Mouse (Mus musculus) thymus, adult 2 months (tissue): ENCODE measurements around the gene Trip6. TPM values are rescaled to one million over a fixed set of nuclear protein-coding genes. Genes with fewer than 3 reads are reported as not detected.

Experiments used
- DNase-seq: peaks from one replicate; pipeline ENCODE4 v3.0.0; 2021
- H3K27ac ChIP-seq: fragments of 200-500 bp; 2 replicates; pipeline ENCODE4 v1.5.1; 2012; ENCODE audit warnings: low read length, control low read depth; ENCODE audit not compliant: control insufficient read depth, insufficient read depth
- H3K27me3 ChIP-seq: fragments of 200-500 bp; 2 replicates; pipeline ENCODE4 v1.6.1; 2012; ENCODE audit warnings: mild to moderate bottlenecking, low read length, moderate library complexity, mixed read lengths; ENCODE audit not compliant: control insufficient read depth, insufficient read depth
- H3K36me3 ChIP-seq: fragments of 200-500 bp; 2 replicates; pipeline ENCODE4 v1.6.1; 2012; ENCODE audit warnings: mild to moderate bottlenecking, low read length, moderate library complexity; ENCODE audit not compliant: control insufficient read depth, insufficient read depth
- H3K4me1 ChIP-seq: fragments of 200-500 bp; replicated peaks from 2 replicates; pipeline ENCODE4 v1.6.1; 2012; ENCODE audit warnings: low read length; ENCODE audit not compliant: control insufficient read depth, insufficient read depth
- H3K4me3 ChIP-seq: fragments of 200-500 bp; 2 replicates; pipeline ENCODE4 v1.5.1; 2012; ENCODE audit warnings: mild to moderate bottlenecking, low read length, control low read depth, moderate library complexity; ENCODE audit not compliant: control insufficient read depth, insufficient read depth
- CTCF ChIP-seq: fragments of 200-500 bp; IDR thresholded peaks from 2 replicates; pipeline ENCODE4 v1.5.1; 2012; ENCODE audit warnings: mild to moderate bottlenecking, control low read depth, low read length, moderate library complexity, borderline replicate concordance; ENCODE audit not compliant: control insufficient read depth, poor library complexity, insufficient read depth; ENCODE audit errors: extremely low read depth
- POLR2A ChIP-seq: fragments of 200-500 bp; IDR thresholded peaks from 2 replicates; pipeline ENCODE4 v1.6.1; 2012; ENCODE audit warnings: mild to moderate bottlenecking, low read length, control low read depth, moderate library complexity; ENCODE audit not compliant: control insufficient read depth, poor library complexity, insufficient read depth; ENCODE audit errors: extremely low read depth
- WGBS: fragments of 180-500 bp; shearing (Covaris S2); methylation state at CpG from one replicate; pipeline ENCODE4 v1.1.7; 2018; 5-methylcytosine and 5-hydroxymethylcytosine counted together
- polyA plus RNA-seq: library from polyadenylated mRNA; depleted of rRNA; stranded (reverse); fragments of >200 nt; gene quantifications from 2 replicates; pipeline ENCODE4 v1.2.3, GENCODE M21; 2012; rRNA removed

Gene Trip6
- polyA plus RNA-seq = 25.0 and 28.0 TPM in 2 replicates

GRCm38 (mm10) chr5:137314193-137315083 is at the start of gene Trip6:
Gene Trip6 (minus strand): TSS chr5:137314404.
- no peak for DNase-seq
- Histone ChIP-seq H3K36me3 (no peaks in the 10 kb centered on the region), H3K27ac (no peak within 1 kb of the TSS), H3K4me3 (peak within 1 kb of the TSS; percentile 22), H3K4me1 (peaks cover 12% of the 10 kb centered on the region), H3K27me3 (no peaks in the 10 kb centered on the region)
- 56% methylated on average over 30 of the region's 30 CpGs for WGBS
- TF ChIP-seq POLR2A (no peak), CTCF (no peak)

- H3K27ac ChIP-seq = no peak overlapping the region
- H3K36me3 ChIP-seq = no peaks in the 10 kb centered on the region
- no peaks in the 10 kb centered on the region for H3K4me1 ChIP-seq
- H3K27me3 ChIP-seq = no peaks in the 10 kb centered on the region
- 61% methylated on average over 7 of the region's 7 CpGs for WGBS
- no peak overlapping the region for H3K4me3 ChIP-seq
- TF ChIP-seq POLR2A (no peak), CTCF (no peak)
- no peak for DNase-seq
Observed at GRCm38 (mm10) chr5:137358382-137358781, 44.2 kb upstream of the Trip6 start.

GRCm38 (mm10) chr5:137354091-137354490 is 39.9 kb upstream of the Trip6 start:
- Histone ChIP-seq H3K4me3 (no peak overlapping the region), H3K36me3 (no peaks in the 10 kb centered on the region), H3K27ac (no peak overlapping the region), H3K27me3 (peaks cover under 1% of the 10 kb centered on the region), H3K4me1 (no peaks in the 10 kb centered on the region)
- DNase-seq = no peak
- WGBS = 85% methylated on average over 17 of the region's 17 CpGs
- TF ChIP-seq CTCF (no peak), POLR2A (no peak)

- WGBS = 77% methylated on average over 16 of the region's 16 CpGs
- H3K4me3 ChIP-seq = no peak overlapping the region
- no peak for DNase-seq
- peaks cover 7% of the 10 kb centered on the region for H3K27me3 ChIP-seq
- no peaks in the 10 kb centered on the region for H3K4me1 ChIP-seq
- H3K27ac ChIP-seq = no peak overlapping the region
- H3K36me3 ChIP-seq = no peaks in the 10 kb centered on the region
- TF ChIP-seq CTCF (no peak), POLR2A (no peak)
Observed at GRCm38 (mm10) chr5:137352011-137352975, 38.1 kb upstream of the Trip6 start.

GRCm38 (mm10) chr5:137351394-137351793 is 37.2 kb upstream of the Trip6 start:
- no peaks in the 10 kb centered on the region for H3K4me1 ChIP-seq
- H3K4me3 ChIP-seq = no peak overlapping the region
- WGBS = 81% methylated on average over 4 of the region's 4 CpGs
- no peaks in the 10 kb centered on the region for H3K36me3 ChIP-seq
- no peak overlapping the region for H3K27ac ChIP-seq
- TF ChIP-seq POLR2A (no peak), CTCF (no peak)
- peaks cover 7% of the 10 kb centered on the region for H3K27me3 ChIP-seq
- DNase-seq = no peak

- H3K36me3 ChIP-seq = no peaks in the 10 kb centered on the region
- no peak for DNase-seq
- peaks cover 7% of the 10 kb centered on the region for H3K27me3 ChIP-seq
- H3K27ac ChIP-seq = no peak overlapping the region
- no peak overlapping the region for H3K4me3 ChIP-seq
- 0 out of 2 replicates have a peak, but pooled peaks cover 1% of the 10 kb centered on the region for H3K4me1 ChIP-seq
- TF ChIP-seq POLR2A = no peak
- TF ChIP-seq CTCF = no peak
- 69% methylated on average over 8 of the region's 8 CpGs for WGBS
Observed at GRCm38 (mm10) chr5:137351058-137351380, 36.8 kb upstream of the Trip6 start.
